Mouse (Mus musculus) lung, embryonic 15.5 days (tissue): ENCODE results near the gene Sis. TPM values are rescaled to one million over a fixed set of nuclear protein-coding genes. Genes with fewer than 3 reads are reported as not detected.

Source experiments
- polyA plus RNA-seq: library from polyadenylated mRNA; unstranded; fragments of >200 nt; fragmentation: Nextera tagmentation; extraction: Ambion mirVana; gene quantifications from 2 replicates; pipeline ENCODE4 v1.2.1, GENCODE M21; 2015

The Sis gene
- polyA plus RNA-seq, 1 experiment from 2014 or later, result not detected

Other genes with a start within 250 kb of the Sis start
- gene Slitrk3, start 89.9 kb upstream of the Sis start, polyA plus RNA-seq, result 0.08 and 0.15 TPM in 2 replicates